Mouse (Mus musculus): Measurements from ENCODE around the gene Zgrf1. TPM values are rescaled to one million over a fixed set of nuclear protein-coding genes. Genes with fewer than 3 reads are reported as not detected.

The Zgrf1 gene
- polyA plus RNA-seq, 1 experiment from 2014 or later = 12.6 TPM

DNA sequence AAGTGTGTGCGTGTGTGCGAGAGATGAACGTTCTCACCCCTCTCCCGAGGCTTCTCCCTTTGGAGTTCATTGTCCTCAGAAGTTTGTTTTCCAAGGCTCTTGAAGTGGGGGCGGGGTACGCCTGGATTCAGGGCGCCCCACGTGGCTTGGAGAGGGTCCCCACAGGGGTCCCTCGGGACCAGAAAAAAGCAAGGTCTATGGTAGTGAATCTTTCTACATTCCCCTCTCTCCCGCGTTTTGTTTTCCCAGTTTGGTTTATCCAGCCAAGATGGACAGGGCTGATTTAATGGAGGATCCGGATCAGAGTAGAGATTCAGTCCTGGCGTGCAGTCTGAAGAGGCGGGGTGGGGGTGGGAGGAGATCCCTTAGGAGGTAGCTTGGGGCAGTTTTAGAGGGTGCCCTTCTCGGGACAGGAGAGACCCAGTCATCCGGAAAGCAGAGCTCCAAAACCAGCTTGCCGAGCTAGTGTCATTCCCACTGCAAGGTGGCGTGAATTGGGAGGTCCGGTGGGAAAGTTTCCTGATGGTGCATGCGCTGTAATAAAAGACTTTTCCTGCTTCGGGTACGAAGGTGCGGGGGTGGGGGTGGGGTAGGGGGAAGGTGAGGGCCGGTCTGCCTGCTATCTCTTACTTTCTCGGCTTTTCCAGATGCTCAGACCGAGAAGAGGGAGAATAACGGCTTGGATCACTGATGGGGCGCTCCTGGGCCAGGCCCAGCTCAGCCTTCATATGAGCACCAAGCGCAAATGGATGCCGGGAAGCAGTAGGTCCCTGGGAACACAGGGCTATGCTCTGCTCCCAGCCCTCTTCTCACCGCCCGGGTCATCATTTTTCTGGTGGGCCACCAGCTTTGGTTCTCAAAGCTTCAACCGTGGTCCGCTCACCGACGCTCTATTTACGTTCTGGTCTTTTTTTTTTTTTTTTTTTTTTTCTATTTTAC, 87.7 kb downstream of the Zgrf1 start:
- 2% methylated on average over 35 of the region's 37 CpGs for WGBS
- H3K4me1 ChIP-seq (replicated peaks; ENCODE audit: control insufficient read depth, insufficient read depth, low read length) = peaks cover 5% of the 10 kb centered on the region
- peak overlapping the region; percentile 27 for H3K27ac ChIP-seq (ENCODE audit: low read depth, low read length)
- H3K4me2 ChIP-seq (replicated peaks; ENCODE audit: low read depth, low read length) = peak overlapping the region; percentile 28
- H3K4me3 ChIP-seq (ENCODE audit: low read depth, low read length) = peak overlapping the region; percentile 18
- H3K9me3 ChIP-seq (ENCODE audit: control insufficient read depth, low read length) = no peaks in the 10 kb centered on the region
- H3K27me3 ChIP-seq (ENCODE audit: control insufficient read depth, insufficient read depth, low read length) = peaks cover 56% of the 10 kb centered on the region
- DNase-seq (ENCODE audit: low spot score) (peak; percentile 59), ATAC-seq (ENCODE audit: low FRiP score) (peak; percentile 39)
- no peak overlapping the region for H3K9ac ChIP-seq (ENCODE audit: low read depth, low read length)
- H3K36me3 ChIP-seq (ENCODE audit: control insufficient read depth, insufficient read depth, low read length) = no peaks in the 10 kb centered on the region

DNA sequence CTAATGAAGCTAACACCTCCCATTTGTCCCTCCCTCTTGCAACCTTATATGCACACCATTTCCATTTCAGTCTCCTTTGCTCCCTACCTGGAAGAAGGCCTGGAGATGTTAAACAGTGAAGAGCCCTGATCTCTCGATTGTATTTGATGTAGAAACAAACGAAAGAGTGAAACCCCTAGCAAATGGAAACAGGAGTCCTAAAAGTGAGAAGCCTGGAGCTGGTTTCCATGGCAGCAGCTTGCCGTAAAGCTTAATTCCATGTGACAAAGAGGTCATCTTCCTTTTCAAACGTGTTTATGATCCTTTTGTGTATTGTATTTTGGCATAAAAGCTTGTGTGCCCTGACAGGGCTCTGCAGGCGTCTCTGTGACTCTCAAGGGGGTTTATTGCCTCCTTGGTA, 88.9 kb downstream of the Zgrf1 start:
- H3K4me2 ChIP-seq (replicated peaks; ENCODE audit: low read depth, low read length) = no peak overlapping the region
- peak; percentile 53 for DNase-seq (ENCODE audit: low spot score)

DNA sequence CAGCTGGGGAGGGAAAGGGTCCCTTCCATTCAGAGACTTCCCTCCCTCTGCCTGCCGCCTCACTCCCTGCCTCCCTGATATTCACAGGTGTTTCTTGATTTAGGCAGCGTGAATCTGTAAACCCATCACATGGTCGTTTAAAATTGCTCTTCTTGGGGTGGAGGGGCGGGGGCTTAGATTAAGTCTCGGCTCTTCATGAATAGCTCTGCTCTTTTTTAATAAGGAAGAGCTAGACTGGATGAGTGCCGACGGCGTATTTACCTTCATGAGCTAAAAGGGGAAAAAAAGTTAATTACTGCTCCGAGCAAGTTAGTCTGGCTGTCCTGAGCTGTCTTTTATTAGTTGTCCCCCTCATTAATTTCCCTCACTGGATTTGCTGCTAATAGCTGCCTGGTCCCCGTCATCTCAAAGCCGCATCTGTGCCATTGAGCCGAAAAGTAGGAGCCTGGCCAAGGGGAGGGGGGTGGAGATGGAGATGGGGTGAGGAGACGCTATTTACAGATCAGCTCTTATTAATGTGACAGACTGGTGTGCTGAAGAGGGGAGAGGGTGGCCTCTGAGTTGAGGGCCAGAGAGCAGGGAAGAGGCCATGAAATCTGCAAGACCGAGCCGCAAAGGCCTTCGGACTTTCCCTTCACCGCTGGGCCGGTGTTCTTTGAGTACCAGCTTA, 93.0 kb downstream of the Zgrf1 start:
- 53% methylated on average over 18 of the region's 18 CpGs for WGBS
- Histone ChIP-seq H3K9ac (ENCODE audit: low read depth, low read length) (no peak overlapping the region), H3K4me1 (replicated peaks; ENCODE audit: control insufficient read depth, insufficient read depth, low read length) (0 out of 2 replicates have a peak, but pooled peaks cover 2% of the 10 kb centered on the region), H3K27me3 (ENCODE audit: control insufficient read depth, insufficient read depth, low read length) (peaks cover 24% of the 10 kb centered on the region), H3K36me3 (ENCODE audit: control insufficient read depth, insufficient read depth, low read length) (no peaks in the 10 kb centered on the region), H3K9me3 (ENCODE audit: control insufficient read depth, low read length) (no peaks in the 10 kb centered on the region), H3K4me2 (replicated peaks; ENCODE audit: low read depth, low read length) (no peak overlapping the region), H3K4me3 (ENCODE audit: low read depth, low read length) (no peak overlapping the region), H3K27ac (ENCODE audit: low read depth, low read length) (no peak overlapping the region)
- DNase-seq (ENCODE audit: low spot score) (no peak), ATAC-seq (ENCODE audit: low FRiP score) (0 out of 2 replicates have a peak, but pooled peaks have one; percentile 30)

More for the DNA sequence above, 88.9 kb downstream of the Zgrf1 start:
- no peak overlapping the region for H3K27ac ChIP-seq (ENCODE audit: low read depth, low read length)
- no peaks in the 10 kb centered on the region for H3K9me3 ChIP-seq (ENCODE audit: control insufficient read depth, low read length)
- no peak for ATAC-seq (ENCODE audit: low FRiP score)
- 6% methylated on average over 5 of the region's 5 CpGs for WGBS
- H3K4me3 ChIP-seq (ENCODE audit: low read depth, low read length) = no peak overlapping the region
- H3K27me3 ChIP-seq (ENCODE audit: control insufficient read depth, insufficient read depth, low read length) = peaks cover 54% of the 10 kb centered on the region
- peaks cover 5% of the 10 kb centered on the region for H3K4me1 ChIP-seq (replicated peaks; ENCODE audit: control insufficient read depth, insufficient read depth, low read length)
- H3K9ac ChIP-seq (ENCODE audit: low read depth, low read length) = no peak overlapping the region
- H3K36me3 ChIP-seq (ENCODE audit: control insufficient read depth, insufficient read depth, low read length) = no peaks in the 10 kb centered on the region

DNA sequence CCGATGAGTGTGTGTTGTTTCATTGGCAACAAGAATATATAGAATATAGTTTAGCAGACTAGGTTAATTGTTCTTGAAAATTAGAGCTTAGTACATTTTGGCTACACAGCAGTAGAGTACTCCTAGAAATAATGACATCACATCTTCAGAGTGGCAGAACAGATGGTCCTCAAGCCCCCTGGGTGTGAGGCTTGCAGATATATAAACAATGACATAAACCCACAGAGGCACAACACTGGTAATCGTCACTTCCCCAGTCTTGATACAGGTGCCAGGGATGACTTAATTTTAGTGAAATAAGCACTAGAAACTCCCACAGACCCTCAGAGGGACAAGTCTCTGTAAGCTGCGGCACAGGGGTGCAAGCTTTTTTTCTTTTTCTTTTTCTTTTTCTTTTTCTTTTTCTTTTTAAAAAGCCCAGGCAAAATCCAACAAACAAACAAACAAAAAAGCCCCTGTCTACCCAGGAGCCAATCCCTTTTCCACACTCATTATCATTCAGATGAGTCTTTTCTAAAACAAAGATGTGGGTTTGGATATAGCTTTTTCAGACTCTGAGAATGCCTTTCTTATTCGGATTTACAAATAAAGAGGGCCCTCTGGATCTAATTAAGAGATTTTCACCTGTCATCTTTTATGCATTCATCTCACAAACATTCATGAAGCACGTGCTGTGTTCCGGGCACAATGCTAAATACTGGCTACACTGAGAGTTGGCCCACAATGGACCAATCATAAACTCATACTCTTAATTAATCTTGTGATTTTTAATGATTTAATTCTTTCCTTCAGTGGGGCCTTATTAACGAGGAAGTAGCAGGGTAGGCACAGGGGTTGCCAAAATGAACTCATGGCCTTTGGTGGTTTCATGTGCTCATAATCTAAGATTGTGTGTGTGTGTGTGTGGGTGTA, 98.7 kb downstream of the Zgrf1 start:
- Histone ChIP-seq H3K27me3 (ENCODE audit: control insufficient read depth, insufficient read depth, low read length) (peaks cover 4% of the 10 kb centered on the region; the same call in 1 of the 2 replicates), H3K4me2 (replicated peaks; ENCODE audit: low read depth, low read length) (no peak overlapping the region), H3K27ac (ENCODE audit: low read depth, low read length) (no peak overlapping the region), H3K4me3 (ENCODE audit: low read depth, low read length) (no peak overlapping the region), H3K9ac (ENCODE audit: low read depth, low read length) (no peak overlapping the region), H3K4me1 (replicated peaks; ENCODE audit: control insufficient read depth, insufficient read depth, low read length) (no peaks in the 10 kb centered on the region), H3K9me3 (ENCODE audit: control insufficient read depth, low read length) (no peaks in the 10 kb centered on the region), H3K36me3 (ENCODE audit: control insufficient read depth, insufficient read depth, low read length) (no peaks in the 10 kb centered on the region)
- DNase-seq (ENCODE audit: low spot score) (no peak), ATAC-seq (ENCODE audit: low FRiP score) (no peak)
- WGBS = 56% methylated on average over 7 of the region's 7 CpGs

DNA sequence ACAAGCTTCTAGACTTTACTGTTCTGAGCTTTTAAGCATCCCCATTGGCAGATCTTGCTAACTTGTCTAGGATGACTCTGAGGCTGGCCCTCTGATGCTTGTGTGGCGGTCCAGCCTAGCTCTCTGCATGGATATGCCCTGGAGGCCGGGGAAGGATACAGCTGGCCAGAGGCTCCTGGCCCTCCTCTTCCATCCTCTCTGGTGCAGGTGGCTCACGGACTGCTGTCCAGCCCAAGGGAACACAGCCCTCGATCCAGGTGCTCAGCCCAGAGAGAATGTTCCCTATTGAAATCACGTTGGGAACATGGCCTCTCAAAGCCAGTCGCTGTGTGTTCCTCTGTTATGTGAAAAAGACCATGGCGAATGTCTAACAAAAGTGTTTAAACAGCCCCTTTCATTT, 107.4 kb downstream of the Zgrf1 start:
- H3K9ac ChIP-seq (ENCODE audit: low read depth, low read length) = no peak overlapping the region
- peak; percentile 23; the same call in 1 of the 2 replicates for ATAC-seq (ENCODE audit: low FRiP score)
- H3K4me3 ChIP-seq (ENCODE audit: low read depth, low read length) = no peak overlapping the region
- H3K36me3 ChIP-seq (ENCODE audit: control insufficient read depth, insufficient read depth, low read length) = no peaks in the 10 kb centered on the region
- no peaks in the 10 kb centered on the region for H3K27me3 ChIP-seq (ENCODE audit: control insufficient read depth, insufficient read depth, low read length)
- DNase-seq (ENCODE audit: low spot score) = peak; percentile 20
- 55% methylated on average over 7 of the region's 7 CpGs for WGBS
- no peak overlapping the region for H3K27ac ChIP-seq (ENCODE audit: low read depth, low read length)
- H3K9me3 ChIP-seq (ENCODE audit: control insufficient read depth, low read length) = no peaks in the 10 kb centered on the region
- H3K4me1 ChIP-seq (replicated peaks; ENCODE audit: control insufficient read depth, insufficient read depth, low read length) = 0 out of 2 replicates have a peak, but pooled peaks cover 4% of the 10 kb centered on the region
- no peak overlapping the region for H3K4me2 ChIP-seq (replicated peaks; ENCODE audit: low read depth, low read length)

DNA sequence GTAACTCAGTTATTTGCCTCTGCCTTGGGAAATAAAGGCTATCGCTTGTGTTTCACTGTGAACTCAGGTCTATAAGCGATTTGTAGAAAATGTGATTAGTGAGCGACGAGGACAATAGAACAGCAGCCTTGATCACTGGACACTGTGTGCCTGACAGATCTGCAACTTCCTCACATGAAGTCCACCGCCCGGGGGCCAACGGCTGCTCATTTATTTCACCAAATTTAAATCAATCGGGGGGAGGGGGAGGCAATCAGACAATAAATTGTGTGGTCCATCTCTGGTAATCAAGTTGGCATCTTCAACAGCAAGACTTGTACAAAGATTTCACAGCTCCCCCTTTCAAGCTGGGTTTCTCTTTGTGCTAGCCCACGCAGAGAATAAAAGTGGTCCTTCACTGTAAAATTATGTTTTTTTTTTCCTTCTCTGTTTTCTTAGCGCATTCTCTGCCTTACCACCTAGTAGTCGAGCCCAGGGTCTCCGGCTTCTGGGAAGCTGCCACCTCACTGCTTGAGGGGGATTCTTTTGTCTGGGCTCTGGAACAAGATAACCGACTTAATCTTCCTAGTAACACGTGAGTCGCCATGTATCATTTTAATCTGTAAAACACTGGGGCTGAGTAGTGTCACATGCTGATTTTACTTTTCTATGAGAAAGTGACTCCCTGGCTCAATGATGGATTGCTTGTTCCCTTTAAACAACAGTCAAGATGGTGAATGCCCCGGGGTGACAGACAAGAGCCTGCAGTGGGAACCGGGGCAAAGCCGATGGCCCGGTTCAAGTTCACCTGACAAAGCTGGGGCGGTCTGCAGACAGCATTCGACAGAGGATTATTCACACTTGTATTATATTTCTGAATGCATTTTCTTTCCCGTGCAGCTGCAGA, 108.6 kb downstream of the Zgrf1 start:
- peak overlapping the region; percentile 11; the same call in 1 of the 2 replicates for H3K4me2 ChIP-seq (replicated peaks; ENCODE audit: low read depth, low read length)
- H3K4me1 ChIP-seq (replicated peaks; ENCODE audit: control insufficient read depth, insufficient read depth, low read length) = 0 out of 2 replicates have a peak, but pooled peaks cover 4% of the 10 kb centered on the region
- H3K27ac ChIP-seq (ENCODE audit: low read depth, low read length) = peak overlapping the region; percentile 71

More for the DNA sequence above, 108.6 kb downstream of the Zgrf1 start:
- WGBS = 38% methylated on average over 22 of the region's 22 CpGs
- ATAC-seq (ENCODE audit: low FRiP score) (peak; percentile 78), DNase-seq (ENCODE audit: low spot score) (peak; percentile 57)
- no peaks in the 10 kb centered on the region for H3K9me3 ChIP-seq (ENCODE audit: control insufficient read depth, low read length)
- no peak overlapping the region for H3K4me3 ChIP-seq (ENCODE audit: low read depth, low read length)
- H3K27me3 ChIP-seq (ENCODE audit: control insufficient read depth, insufficient read depth, low read length) = no peaks in the 10 kb centered on the region
- H3K36me3 ChIP-seq (ENCODE audit: control insufficient read depth, insufficient read depth, low read length) = no peaks in the 10 kb centered on the region
- peak overlapping the region; percentile 27; the same call in 1 of the 2 replicates for H3K9ac ChIP-seq (ENCODE audit: low read depth, low read length)

All from hindbrain, embryonic 11.5 days (tissue).